Mouse (Mus musculus) limb, embryonic 15.5 days (tissue): ENCODE measurements around the gene Gon4l. TPM values are rescaled to one million over a fixed set of nuclear protein-coding genes. Genes with fewer than 3 reads are reported as not detected.
"Not testable (repeated sequence)": the region's sequence is repeated elsewhere in the genome, so short reads cannot be mapped to it uniquely, and the experiment has no call there.

Experiments
- ATAC-seq: fragments of 200-750 bp; cut with Nextera tagmentation; 2 replicates; pipeline ENCODE4 v1.8.0; 2017; ENCODE audit warnings: low read depth, moderate TSS enrichment; ENCODE audit not compliant: insufficient number of reproducible peaks, low FRiP score, low TSS enrichment
- H3K27ac ChIP-seq: fragments of 300-500 bp; sonication (generic); 2 replicates; pipeline ENCODE4 v1.5.1; 2015; ENCODE audit warnings: moderate library complexity, mild to moderate bottlenecking, inconsistent platforms
- H3K27me3 ChIP-seq: fragments of 300-500 bp; sonication (generic); 2 replicates; pipeline ENCODE4 v1.6.1; 2015; ENCODE audit warnings: inconsistent platforms
- H3K36me3 ChIP-seq: fragments of 300-500 bp; sonication (generic); 2 replicates; pipeline ENCODE4 v1.6.1; 2015; ENCODE audit warnings: inconsistent platforms
- H3K4me1 ChIP-seq: fragments of 300-500 bp; sonication (generic); 2 replicates; pipeline ENCODE4 v1.6.1; 2015; ENCODE audit warnings: inconsistent platforms
- H3K4me2 ChIP-seq: fragments of 300-500 bp; sonication (generic); 2 replicates; pipeline ENCODE4 v1.6.1; 2015; ENCODE audit warnings: mild to moderate bottlenecking, inconsistent platforms
- H3K4me3 ChIP-seq: fragments of 300-500 bp; sonication (generic); 2 replicates; pipeline ENCODE4 v1.5.1; 2015; ENCODE audit warnings: mild to moderate bottlenecking, inconsistent platforms
- H3K9ac ChIP-seq: fragments of 300-500 bp; sonication (generic); 2 replicates; pipeline ENCODE4 v1.6.1; 2015; ENCODE audit warnings: inconsistent platforms
- H3K9me3 ChIP-seq: fragments of 300-500 bp; sonication (generic); 2 replicates; pipeline ENCODE4 v1.6.1; 2016; ENCODE audit warnings: inconsistent platforms
- WGBS: fragments of 180-500 bp; shearing (Covaris S2); methylation state at CpG from one replicate; pipeline ENCODE4 v1.1.7; 2015; 5-methylcytosine and 5-hydroxymethylcytosine counted together
- polyA plus RNA-seq: library from polyadenylated mRNA; unstranded; fragments of >200 nt; fragmentation: Nextera tagmentation; extraction: Ambion mirVana; gene quantifications from 2 replicates; pipeline ENCODE4 v1.2.1, GENCODE M21; 2015

The Gon4l gene
- polyA plus RNA-seq, 1 experiment from 2014 or later, result 9.9 TPM

DNA sequence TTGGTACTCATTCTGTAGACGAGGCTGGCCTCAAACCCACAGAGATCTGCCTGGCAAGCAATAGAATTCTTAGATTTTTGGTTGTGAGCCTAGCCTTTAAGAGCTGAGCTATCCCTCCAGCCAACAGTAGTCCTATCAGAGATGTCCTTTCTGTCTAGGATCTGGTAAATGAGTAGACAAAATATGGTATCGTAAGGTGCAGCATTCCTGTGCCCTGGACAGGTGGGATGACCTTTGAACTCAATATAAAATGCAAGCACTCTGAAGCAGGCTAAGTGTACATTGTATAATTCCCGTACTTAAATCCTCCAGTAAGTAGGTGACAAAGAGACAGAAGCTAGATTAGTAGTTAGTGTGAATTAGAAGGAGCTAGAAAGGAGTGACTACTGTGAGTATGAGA is 27.1 kb downstream of the Gon4l start:
- Histone ChIP-seq H3K4me1 (no peaks in the 10 kb centered on the region), H3K4me2 (no peak overlapping the region), H3K27ac (no peak overlapping the region), H3K9me3 (no peaks in the 10 kb centered on the region), H3K36me3 (peaks cover 83% of the 10 kb centered on the region), H3K9ac (no peak overlapping the region), H3K4me3 (no peak overlapping the region), H3K27me3 (no peaks in the 10 kb centered on the region)
- ATAC-seq, result no peak
- 86% methylated on average over 3 of the region's 3 CpGs for WGBS

DNA sequence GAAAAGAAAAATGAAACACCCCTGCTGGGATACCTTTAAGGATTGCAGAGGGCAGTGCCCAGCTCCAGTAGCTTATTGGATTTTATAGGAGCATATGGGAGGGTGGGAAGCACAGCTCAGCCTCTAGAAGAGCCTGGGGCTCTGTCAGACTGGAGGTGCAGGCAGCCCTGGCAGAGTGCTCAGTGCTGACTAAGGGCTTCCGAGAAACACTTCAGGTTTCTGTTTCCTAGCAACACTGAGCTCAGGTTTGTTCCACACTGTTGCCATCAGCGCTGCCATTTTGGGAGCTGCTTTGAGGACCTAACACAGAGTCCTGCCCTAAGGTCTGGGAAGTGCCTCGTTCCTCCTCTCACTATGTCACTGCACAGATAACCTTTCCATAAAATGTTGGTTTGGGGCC is 31.7 kb downstream of the Gon4l start:
- not testable (repeated sequence) for H3K9ac ChIP-seq, H3K4me3 ChIP-seq, H3K27me3 ChIP-seq, H3K27ac ChIP-seq, H3K9me3 ChIP-seq, H3K4me1 ChIP-seq, H3K4me2 ChIP-seq, ATAC-seq
- peaks cover 40% of the 10 kb centered on the region for H3K36me3 ChIP-seq
- WGBS, result no CpG with 5 or more reads among the region's 3 CpGs

DNA sequence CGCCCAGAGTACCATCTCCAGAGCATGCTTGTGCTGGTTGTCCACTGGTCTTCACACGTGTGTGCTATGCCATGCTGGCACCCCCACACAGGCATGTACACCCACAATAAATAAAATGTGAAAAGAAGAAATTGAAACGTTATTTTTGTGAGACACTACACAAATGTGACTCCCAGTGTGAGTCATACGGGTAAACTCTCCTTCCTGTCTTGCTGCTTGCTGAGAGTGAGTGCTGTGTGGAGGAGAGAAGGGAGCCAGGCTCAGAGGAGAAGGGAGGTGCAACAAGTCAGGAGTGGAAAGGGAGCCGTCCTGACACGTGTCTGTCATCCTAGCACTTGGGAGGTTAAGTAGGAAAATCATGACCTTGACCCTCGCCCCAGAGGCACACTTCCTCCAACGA is 32.1 kb downstream of the Gon4l start:
- H3K4me1 ChIP-seq, ATAC-seq: not testable (repeated sequence)
- WGBS, result no CpG with 5 or more reads among the region's 8 CpGs

DNA sequence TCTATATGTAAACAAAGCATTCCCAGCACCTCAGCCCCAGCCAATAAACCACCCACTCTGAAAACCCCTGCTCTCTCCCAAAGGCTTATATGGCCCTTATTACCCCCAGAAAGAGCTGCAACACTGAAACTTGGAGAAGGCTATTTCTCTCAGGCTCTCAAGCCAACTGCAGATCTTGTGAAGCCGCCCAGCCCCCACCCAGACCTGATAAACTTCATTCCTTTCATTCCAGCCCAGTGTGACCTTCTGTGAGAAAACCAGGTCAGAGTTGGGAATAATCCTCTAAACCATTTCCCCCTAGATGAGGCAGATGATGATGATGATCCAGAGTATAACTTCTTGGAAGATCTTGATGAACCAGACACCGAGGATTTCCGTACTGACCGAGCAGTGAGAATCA is 33.4 kb downstream of the Gon4l start:
- H3K4me2 ChIP-seq, H3K4me1 ChIP-seq, H3K4me3 ChIP-seq, H3K27ac ChIP-seq, H3K27me3 ChIP-seq, H3K9me3 ChIP-seq, ATAC-seq, H3K9ac ChIP-seq: not testable (repeated sequence)
- WGBS, result 67% methylated on average over 1 of the region's 4 CpGs
- peaks cover 25% of the 10 kb centered on the region for H3K36me3 ChIP-seq

More for the DNA sequence above, 32.1 kb downstream of the Gon4l start:
- H3K9me3 ChIP-seq, H3K9ac ChIP-seq, H3K4me3 ChIP-seq, H3K4me2 ChIP-seq, H3K27ac ChIP-seq, H3K27me3 ChIP-seq: not testable (repeated sequence)
- peaks cover 36% of the 10 kb centered on the region for H3K36me3 ChIP-seq

DNA sequence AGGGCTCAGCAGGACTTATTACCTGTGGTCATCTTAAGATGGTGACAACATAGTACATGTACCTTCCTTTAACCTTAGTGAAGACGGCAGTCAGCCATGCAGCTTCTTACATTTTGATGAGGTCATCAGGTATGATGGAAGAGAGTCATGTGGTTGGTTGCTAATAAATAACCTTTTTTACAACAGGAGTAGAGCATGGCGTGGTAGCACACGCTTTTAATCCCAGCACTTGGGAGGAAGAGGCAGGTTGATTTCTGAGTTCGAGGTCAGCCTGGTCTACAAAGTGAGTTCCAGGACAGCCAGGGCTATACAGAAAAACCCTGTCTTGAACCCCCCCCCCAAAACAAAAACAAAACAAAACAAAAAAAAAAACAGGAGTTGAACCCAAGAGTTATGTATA is 47.5 kb downstream of the Gon4l start:
- H3K27me3 ChIP-seq, H3K4me3 ChIP-seq, H3K9ac ChIP-seq, H3K9me3 ChIP-seq, H3K4me2 ChIP-seq, H3K27ac ChIP-seq, ATAC-seq, H3K36me3 ChIP-seq, H3K4me1 ChIP-seq: not testable (repeated sequence)
- 90% methylated on average over 4 of the region's 4 CpGs for WGBS

DNA sequence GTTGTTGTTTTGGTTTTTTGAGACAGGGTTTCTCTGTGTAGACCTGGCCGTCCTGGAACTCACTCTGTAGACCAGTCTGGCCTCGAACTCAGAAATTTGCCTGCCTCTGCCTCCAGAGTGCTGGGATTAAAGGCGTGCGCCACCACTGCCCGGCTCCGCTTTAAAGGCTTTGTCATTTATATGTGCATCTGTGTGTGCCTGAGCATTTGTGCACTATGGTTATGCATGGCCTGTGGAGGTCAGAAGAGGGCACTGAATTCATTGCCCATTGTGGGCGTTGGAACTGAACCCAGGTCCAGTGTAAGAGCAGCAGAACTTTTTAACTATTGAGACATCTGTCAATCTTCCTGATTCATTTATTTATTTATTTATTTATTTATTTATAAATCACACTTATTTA is 58.0 kb downstream of the Gon4l start:
- peaks cover 22% of the 10 kb centered on the region for H3K36me3 ChIP-seq
- H3K9me3 ChIP-seq, H3K27me3 ChIP-seq, ATAC-seq, H3K4me3 ChIP-seq, H3K4me2 ChIP-seq, H3K9ac ChIP-seq, H3K4me1 ChIP-seq, H3K27ac ChIP-seq: not testable (repeated sequence)
- 90% methylated on average over 7 of the region's 7 CpGs for WGBS

DNA sequence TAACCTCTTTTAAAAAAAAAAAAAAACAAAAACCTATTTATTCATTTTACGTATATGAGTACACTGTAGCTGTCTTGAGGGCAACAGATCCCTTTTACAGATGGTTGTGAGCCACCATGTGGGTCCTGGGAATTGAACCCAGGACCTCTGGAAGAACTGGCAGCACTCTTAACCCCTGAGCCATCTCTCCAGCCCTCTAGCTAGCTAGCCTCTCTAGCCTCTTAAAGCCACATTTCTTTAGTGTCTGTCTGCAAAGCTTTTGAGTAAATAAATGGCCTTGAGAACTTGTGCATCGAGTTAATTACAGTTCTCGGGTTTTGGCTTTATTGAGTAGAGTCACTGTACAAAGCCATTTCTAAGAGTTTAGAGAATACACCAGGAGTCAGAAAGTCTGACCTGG is 69.8 kb downstream of the Gon4l start:
- H3K9ac ChIP-seq, result no peak overlapping the region
- no peak overlapping the region; the same call in 1 of the 2 replicates for H3K27ac ChIP-seq
- no peaks in the 10 kb centered on the region for H3K9me3 ChIP-seq
- WGBS, result 82% methylated on average over 3 of the region's 3 CpGs
- H3K36me3 ChIP-seq, result peaks cover 86% of the 10 kb centered on the region
- H3K4me2 ChIP-seq, result no peak overlapping the region
- no peak for ATAC-seq
- no peaks in the 10 kb centered on the region for H3K4me1 ChIP-seq
- H3K27me3 ChIP-seq, result no peaks in the 10 kb centered on the region
- no peak overlapping the region for H3K4me3 ChIP-seq

DNA sequence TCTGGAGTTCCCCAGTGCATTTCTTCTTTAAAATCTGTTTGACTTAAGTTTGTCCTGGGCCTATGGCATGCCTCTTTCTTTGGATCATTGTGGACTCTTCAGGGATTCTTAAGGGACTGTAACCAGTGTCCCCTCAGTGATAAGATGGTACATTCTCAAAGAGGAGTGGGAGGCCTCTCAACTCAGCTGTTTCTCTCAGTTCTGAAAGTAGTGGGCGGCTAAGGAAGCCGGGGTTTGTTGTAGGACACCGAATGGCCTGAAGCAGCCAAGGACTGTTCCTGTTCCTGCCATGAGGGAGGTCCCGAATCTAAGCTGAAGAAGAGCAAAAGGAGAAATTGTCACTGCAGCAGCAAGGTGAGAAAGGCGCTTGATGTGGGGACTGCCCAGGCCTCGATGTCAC is 70.2 kb downstream of the Gon4l start:
- Histone ChIP-seq H3K4me1 (no peaks in the 10 kb centered on the region), H3K27me3 (no peaks in the 10 kb centered on the region), H3K4me2 (no peak overlapping the region), H3K9me3 (no peaks in the 10 kb centered on the region), H3K36me3 (peaks cover 91% of the 10 kb centered on the region), H3K27ac (no peak overlapping the region), H3K4me3 (no peak overlapping the region), H3K9ac (no peak overlapping the region)
- 85% methylated on average over 6 of the region's 6 CpGs for WGBS
- no peak for ATAC-seq

DNA sequence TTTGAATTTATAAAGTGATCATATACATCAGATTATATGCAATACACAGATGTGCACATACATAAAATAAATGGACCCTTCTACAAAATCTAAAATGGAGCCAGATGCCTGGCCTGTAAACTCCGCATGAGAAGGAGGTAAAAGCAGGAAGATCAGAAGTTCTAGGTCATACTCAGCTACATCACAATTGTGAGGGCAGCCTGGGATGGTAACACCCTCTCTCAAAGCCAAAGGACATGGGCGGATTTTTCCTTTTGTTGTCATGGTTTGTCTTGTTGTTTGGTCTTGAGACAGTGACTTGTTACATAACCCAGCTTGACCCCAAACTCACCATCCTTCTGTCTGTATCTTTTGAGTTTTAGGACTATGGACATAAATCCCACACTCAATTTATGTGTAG is 70.7 kb downstream of the Gon4l start:
- no peak overlapping the region for H3K4me2 ChIP-seq
- H3K4me1 ChIP-seq, result no peaks in the 10 kb centered on the region
- no peaks in the 10 kb centered on the region for H3K27me3 ChIP-seq
- no peak overlapping the region for H3K27ac ChIP-seq
- 89% methylated on average over 2 of the region's 2 CpGs for WGBS
- peaks cover 93% of the 10 kb centered on the region for H3K36me3 ChIP-seq
- H3K4me3 ChIP-seq, result no peak overlapping the region
- ATAC-seq, result no peak
- no peak overlapping the region for H3K9ac ChIP-seq
- no peaks in the 10 kb centered on the region for H3K9me3 ChIP-seq

DNA sequence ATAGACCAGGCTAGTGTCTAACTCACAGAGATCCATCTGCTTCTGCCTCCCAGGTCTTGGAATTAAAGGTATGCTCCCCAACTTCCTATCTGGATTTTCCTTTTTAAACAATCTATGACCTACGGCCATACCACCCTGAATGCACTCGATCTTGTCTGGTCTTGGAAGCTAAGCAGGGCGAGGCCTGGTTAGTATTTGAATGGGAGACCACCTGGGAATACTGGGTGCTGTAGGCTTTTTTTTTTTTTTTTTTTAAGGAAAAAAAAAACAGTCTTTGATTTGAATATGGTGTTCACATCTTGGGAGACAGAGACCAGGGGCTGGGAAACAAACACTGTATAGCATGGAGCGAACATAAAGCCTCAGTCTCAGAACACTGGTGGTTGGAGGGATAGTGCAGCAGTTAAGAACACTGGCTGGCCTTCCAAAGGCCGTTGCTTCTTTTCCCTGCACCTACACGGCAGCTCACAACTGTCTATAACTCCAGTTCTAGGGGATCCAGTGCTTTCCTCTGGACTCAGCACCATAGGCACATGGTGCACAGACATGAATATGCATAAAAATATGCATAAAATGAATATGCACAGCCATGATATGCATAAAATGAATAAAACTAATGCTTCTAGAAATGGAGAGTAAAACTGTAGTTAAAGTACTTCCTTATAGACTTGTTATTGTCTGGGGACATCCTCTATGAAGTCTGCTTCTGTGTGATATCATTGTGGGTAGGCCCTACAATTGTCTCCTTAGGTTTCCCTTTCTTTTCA is 71.5 kb downstream of the Gon4l start:
- Histone ChIP-seq H3K27ac (no peak overlapping the region), H3K36me3 (peaks cover 97% of the 10 kb centered on the region), H3K9me3 (no peaks in the 10 kb centered on the region), H3K4me2 (no peak overlapping the region), H3K9ac (no peak overlapping the region), H3K27me3 (no peaks in the 10 kb centered on the region), H3K4me1 (no peaks in the 10 kb centered on the region), H3K4me3 (no peak overlapping the region)
- no peak for ATAC-seq
- WGBS, result 90% methylated on average over 6 of the region's 6 CpGs

DNA sequence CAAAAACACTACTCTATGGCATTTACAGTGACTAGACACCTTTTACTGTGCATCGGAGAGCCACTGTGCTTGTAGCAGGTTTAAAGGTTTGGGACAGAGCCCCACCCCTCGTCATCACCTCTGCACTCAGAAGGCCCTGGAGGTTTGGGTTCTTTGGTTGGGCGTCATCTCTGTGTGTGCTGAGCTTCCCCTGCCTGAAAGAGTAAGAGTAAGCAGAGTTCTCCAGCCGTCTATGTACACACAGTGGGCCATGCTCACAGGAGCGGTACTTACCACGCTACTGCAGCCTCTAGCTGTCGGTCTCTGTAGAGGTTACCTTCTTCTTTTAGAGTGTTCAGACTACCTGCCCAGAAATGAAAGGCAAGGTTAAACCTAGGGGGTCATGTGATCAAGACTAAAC is 77.6 kb downstream of the Gon4l start:
- H3K9me3 ChIP-seq, result no peaks in the 10 kb centered on the region
- H3K27ac ChIP-seq, result no peak overlapping the region
- no peak for ATAC-seq
- H3K36me3 ChIP-seq, result peaks cover 48% of the 10 kb centered on the region
- H3K9ac ChIP-seq, result no peak overlapping the region
- H3K4me2 ChIP-seq, result peak overlapping the region; percentile 74; the same call in 1 of the 2 replicates
- H3K27me3 ChIP-seq, result no peaks in the 10 kb centered on the region
- WGBS, result 88% methylated on average over 7 of the region's 7 CpGs
- peaks cover 16% of the 10 kb centered on the region for H3K4me1 ChIP-seq
- H3K4me3 ChIP-seq, result peak overlapping the region; percentile 3; the same call in 1 of the 2 replicates

DNA sequence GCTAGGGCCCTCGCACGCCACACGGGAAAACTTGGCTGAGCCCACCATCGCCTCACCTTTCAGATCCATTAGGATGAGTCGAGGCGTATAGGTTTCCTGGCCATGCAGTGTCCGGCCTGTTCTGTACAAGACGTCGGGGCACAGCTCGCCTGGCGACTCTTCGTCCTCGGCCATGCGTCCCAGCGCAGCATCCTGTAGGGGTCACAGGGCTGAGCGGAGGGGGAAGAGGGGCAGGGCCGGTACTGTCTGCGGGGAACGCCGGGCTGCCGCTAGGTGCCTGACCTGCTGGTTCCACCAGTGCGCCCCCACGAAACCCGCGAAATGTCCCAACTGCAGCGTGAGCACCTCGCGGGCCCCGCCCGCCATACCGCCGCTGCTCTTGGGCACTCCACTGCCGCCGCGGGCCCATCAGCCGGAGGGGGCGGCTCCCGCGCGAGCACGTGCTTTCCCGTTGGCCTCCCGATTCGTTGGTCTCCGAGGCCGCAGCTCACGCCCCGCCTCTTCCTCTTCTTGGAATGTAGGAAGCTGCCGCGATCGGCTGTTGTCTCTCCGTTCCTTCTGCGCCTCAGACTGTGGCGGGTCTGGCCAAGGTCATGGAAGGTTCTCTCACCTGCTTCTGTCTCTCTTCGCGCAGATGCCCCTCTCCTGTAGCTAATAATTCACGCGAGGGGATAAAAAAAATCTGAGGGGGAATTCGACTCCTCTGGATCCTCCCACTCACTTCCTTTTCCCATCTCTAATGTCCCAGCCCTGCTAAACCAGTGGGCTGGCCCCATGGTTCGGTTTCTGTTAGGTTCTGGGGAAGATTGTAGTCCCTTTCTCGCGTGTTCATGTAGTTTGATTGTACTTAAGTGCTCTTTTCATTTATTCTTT is 78.7 kb downstream of the Gon4l start, which contains the start of gene Msto1:
Gene Msto1, minus strand, starts transcription at position 489 of the 873 bp plus-strand sequence.
- Histone ChIP-seq H3K27me3 (no peaks in the 10 kb centered on the region), H3K4me2 (peak within 1 kb of the TSS; percentile 74), H3K4me3 (peak within 1 kb of the TSS; percentile 74), H3K36me3 (peaks cover 37% of the 10 kb centered on the region), H3K9me3 (no peaks in the 10 kb centered on the region), H3K4me1 (peaks cover 16% of the 10 kb centered on the region), H3K9ac (peak within 1 kb of the TSS; percentile 65), H3K27ac (peak within 1 kb of the TSS; percentile 88)
- WGBS, result under 1% methylated on average over 62 of the region's 62 CpGs
- peak; percentile 93 for ATAC-seq
